Mouse (Mus musculus) CD4-positive, CD25-positive, alpha-beta regulatory T cell, adult 2 months (primary cell): ENCODE data around the gene Iscu.
A peak's percentile ranks its signal among the peaks of the same experiment; 100 is the strongest.

ENCODE experiments used
- DNase-seq: peaks from one replicate; pipeline ENCODE4 v3.0.0-alpha.2; 2012; ENCODE audit warnings: low read depth, low spot score

The Iscu gene

GRCm38 (mm10) chr5:113814111-113815040 is 41.8 kb downstream of the Iscu start:
- DNase-seq = peak; percentile 74

DNA sequence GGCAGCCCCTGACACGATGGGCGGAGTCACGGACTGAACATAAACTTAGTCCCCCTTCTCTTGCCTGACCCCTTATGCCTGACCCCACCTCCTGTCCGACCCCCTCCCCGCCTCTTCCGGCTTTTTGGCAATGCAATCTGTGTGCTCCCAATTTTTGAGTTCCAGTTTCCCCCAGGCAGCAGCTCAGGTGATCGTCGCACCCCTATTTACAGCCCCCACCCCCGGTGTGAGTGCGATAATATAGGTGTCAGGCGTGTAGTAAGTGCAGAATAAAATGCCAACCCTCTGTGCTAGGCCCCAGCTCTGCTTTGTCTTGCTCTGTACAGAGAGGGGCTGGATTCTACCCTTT is 42.5 kb downstream of the Iscu start:
- no peak for DNase-seq

GRCm38 (mm10) chr5:113815638-113816152 is 43.1 kb downstream of the Iscu start:
- peak; percentile 88 for DNase-seq

DNA sequence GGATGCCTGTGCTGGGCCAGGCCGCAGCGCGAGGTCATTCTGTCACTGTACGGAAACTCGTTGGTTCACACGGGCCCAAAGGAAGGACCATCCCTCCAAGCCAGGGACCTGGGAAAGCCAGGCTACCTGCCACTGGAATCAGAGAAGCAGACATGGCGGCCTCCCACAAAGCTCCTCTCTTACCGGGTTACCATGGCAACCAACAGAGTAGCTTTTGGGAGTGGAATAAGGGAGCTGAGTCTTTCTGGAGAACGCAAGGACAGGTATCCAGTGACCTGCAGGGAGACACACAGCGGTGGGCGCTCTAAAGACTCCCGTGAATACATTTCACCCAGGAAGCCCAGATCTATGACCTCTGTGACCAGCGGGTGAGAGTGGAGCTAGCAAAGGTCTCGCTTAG is 46.0 kb downstream of the Iscu start:
- DNase-seq = no peak

GRCm38 (mm10) chr5:113824228-113824627 is 51.7 kb downstream of the Iscu start:
- peak; percentile 75 for DNase-seq

DNA sequence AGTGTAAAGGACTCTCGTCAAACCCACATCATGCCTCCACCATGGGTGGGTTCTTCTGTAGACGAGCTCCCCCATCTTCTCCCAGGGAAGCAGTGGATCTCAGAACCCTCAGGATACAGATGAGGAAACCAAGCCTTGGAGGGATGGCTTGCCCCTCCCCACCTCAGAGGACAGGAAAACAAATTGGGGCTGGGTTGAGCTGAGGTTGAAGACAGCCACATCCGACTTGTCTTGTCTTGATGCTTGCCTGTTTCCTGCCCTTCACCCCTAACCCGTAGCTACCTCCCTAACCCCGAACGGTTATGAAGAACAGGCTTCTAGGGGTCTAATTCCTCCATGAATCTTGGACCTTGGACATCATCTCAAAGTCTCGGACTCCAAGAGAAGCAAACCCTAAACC is 53.0 kb downstream of the Iscu start:
- peak; percentile 76 for DNase-seq

DNA sequence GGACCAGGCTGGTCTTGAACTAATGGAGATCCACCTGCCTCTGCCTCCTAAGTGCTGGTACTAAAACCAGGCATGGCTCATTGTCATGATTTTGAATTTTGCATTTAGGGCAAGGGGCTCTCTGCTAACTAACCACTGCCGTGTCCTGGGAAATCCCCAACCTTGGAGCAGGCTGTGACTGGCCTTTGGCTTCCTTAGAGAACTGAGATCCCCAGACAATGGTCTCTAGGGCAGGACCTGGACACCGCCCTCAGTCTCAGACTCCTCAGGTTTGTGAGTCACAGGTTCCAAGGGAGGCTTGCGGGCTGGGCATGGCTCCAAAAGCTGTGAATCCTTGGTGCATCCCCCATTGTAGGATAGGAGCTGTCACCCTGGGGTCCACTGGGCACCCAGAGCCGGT is 54.1 kb downstream of the Iscu start:
- DNase-seq = peak; percentile 48
